Mouse (Mus musculus): Measurements from ENCODE around the gene Tpp1. TPM values are rescaled to one million over a fixed set of nuclear protein-coding genes. Genes with fewer than 3 reads are reported as not detected.

Tpp1 gene
- polyA plus RNA-seq (2012; rRNA removed): 138 and 205 TPM in 2 replicates

GRCm38 (mm10) chr7:105751491-105752433 lies at the start of gene Tpp1:
TSS of gene Tpp1 (minus strand) at chr7:105752235.

DNA sequence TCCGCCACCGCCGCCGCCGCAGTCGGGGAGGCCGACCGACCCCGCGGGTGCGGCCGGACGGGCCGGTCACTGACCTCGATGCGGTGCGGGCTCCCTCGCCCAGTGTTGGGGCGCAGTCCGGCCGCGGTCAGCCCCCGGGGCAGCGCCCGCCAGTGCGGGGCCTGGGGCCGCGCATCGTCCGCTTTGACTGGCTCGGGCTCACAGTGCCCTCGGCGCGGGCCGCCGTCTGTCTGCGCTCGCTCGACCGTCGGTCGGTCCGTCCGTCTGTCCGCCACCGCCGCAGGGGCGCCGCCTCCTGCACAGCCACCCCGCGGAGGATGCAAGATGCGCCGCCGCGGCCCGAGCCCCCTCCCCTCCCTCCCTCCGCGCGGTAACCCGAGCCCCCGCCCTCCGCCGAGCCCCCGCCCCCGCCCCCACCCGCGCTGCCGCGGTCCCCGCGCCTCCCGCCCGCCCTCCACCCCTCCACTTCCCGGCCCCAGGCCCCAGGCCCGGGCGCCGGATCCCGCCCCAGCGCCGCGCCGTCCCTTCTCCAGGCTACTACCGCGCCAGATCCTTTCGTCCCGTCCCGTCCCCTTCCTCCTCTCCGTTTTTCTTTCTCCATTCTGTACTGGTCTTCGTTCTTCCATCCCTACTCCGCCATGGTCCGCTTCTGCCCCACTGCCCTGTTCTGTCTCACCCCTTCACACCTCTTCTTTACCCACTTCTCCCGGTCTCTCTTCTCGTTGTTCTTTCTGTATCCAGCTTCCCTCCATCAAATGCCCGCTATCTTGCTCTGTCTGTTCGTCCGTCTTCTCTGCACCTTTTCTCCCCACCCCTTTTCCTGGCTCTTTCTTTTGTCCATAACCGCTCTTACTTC lies 35.5 kb upstream of the Tpp1 start, which contains the start of gene Dchs1:
Dchs1 (minus strand) TSS at position 370 of the 856 bp plus-strand sequence.

GRCm38 (mm10) chr7:105743926-105744590 lies 8.0 kb downstream of the Tpp1 start, which contains the start of gene Taf10:
TSS of gene Taf10 (minus strand) at chr7:105744361.

DNA sequence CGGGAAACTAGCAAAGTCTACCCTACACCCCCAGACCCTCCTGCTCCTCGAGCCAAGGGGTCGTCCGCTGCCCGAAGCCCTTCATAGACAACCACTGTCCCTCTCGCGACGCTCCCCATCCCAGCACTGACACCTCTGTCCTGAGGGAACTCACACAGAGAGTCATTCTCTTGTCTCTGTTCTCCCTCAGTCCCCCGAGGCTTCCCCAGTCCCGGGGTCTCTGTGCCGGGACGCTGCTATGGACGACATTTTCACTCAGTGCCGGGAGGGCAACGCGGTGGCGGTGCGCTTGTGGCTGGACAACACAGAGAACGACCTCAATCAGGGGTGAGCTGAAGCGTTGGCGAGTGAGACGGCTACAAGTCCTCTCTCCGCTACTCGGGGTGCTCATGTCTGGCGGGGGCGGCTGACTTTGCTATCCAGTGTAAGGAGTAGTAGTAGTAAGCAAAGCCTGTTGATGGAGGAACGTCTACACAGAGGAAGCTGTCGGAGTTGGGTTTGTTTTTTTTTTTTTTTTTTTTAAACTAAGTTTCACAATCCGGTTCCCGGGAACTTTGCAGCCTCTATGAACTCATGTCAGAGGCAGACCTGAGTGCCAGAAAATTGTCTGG lies 15.0 kb downstream of the Tpp1 start, which contains the start of gene Rrp8:
Rrp8 (minus strand) TSS at position 475 of the 611 bp plus-strand sequence.

DNA sequence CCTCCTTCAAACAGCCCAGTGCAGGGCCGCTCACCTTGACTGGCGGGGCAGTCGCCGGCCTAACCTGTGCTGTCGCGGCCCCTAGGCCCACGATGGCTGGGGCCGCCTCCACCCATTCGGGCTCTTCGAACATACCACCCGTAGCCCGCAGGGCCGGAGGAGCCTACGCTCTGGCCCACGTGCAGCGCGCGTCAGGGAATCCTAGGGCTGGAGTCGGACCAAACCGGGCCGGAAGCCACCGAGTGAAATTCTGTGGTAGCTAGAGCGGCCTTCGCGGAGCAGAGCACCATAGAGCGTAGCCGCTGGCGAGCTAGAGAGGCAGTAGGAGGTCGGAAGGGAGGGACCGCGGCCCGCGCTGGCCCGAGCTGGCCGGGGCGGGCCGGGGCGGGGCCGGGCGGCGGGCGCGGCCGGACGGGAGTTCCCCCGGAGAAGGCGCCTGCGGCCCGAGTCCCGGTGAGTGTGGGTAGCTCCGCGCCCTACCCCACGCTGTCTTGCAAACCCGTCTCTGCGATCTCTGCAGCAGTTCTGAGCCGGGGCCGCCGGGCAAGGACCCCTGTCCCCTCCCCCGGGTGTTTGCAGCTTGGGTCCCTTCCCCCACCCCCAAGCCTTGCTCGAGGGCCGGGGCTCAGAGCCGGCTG lies 15.7 kb downstream of the Tpp1 start, which contains the start of gene Ilk:
Ilk (plus strand) TSS at position 329 of the 638 bp plus-strand sequence.

Other genes starting within 250 kb of the Tpp1 start
- 46.2 and 47.8 TPM in 2 replicates for gene Smpd1, start 197.9 kb downstream of the Tpp1 start, polyA plus RNA-seq (2012; rRNA removed)
- gene Apbb1, start 170.6 kb downstream of the Tpp1 start, polyA plus RNA-seq (2012; rRNA removed): 67.2 and 74.9 TPM in 2 replicates
- gene Hpx, start 152.1 kb downstream of the Tpp1 start, polyA plus RNA-seq (2012; rRNA removed): 1.8 and 5.5 TPM in 2 replicates
- 78.9 and 79.5 TPM in 2 replicates for gene Trim3, start 118.7 kb downstream of the Tpp1 start, polyA plus RNA-seq (2012; rRNA removed)
- gene Timm10b, start 112.2 kb downstream of the Tpp1 start, polyA plus RNA-seq (2012; rRNA removed): 127 and 182 TPM in 2 replicates
- 101 and 109 TPM in 2 replicates for gene Arfip2, start 111.8 kb downstream of the Tpp1 start, polyA plus RNA-seq (2012; rRNA removed)
- 312 and 349 TPM in 2 replicates for gene Gm45799, start 111.7 kb downstream of the Tpp1 start, polyA plus RNA-seq (2012; rRNA removed)
- gene Dnhd1, start 101.4 kb downstream of the Tpp1 start, polyA plus RNA-seq (2012; rRNA removed): 3.2 and 3.6 TPM in 2 replicates
- gene Ilk, start 15.6 kb downstream of the Tpp1 start, polyA plus RNA-seq (2012; rRNA removed): 257 and 273 TPM in 2 replicates
- gene Rrp8, start 14.8 kb downstream of the Tpp1 start, polyA plus RNA-seq (2012; rRNA removed): 13.0 and 13.6 TPM in 2 replicates
- gene Taf10, start 7.9 kb downstream of the Tpp1 start, polyA plus RNA-seq (2012; rRNA removed): 682 and 827 TPM in 2 replicates
- 28.5 and 33.8 TPM in 2 replicates for gene Dchs1, start 35.4 kb upstream of the Tpp1 start, polyA plus RNA-seq (2012; rRNA removed)
- gene Mrpl17, start 58.9 kb upstream of the Tpp1 start, polyA plus RNA-seq (2012; rRNA removed): 357 and 435 TPM in 2 replicates
- 1.8 and 2.7 TPM in 2 replicates for gene Gm4070, start 201.7 kb upstream of the Tpp1 start, polyA plus RNA-seq (2012; rRNA removed)